Mouse (Mus musculus) mouse trophoblast stem cell (cell line): ENCODE results near the gene Lrrc75a.

Experiments used
- in situ Hi-C, 2 experiments: fragments of 300-500 bp; cut with MseI, MboI; formaldehyde crosslinking; loops; 2 replicates in 1 of 2; 3 replicates in 1 of 2; pipeline ENCODE4 v1.15.1; 2025

Lrrc75a gene

GRCm38 (mm10) chr11:62601732-62602618 is 46.3 kb downstream of the Lrrc75a start:
- in situ Hi-C loops = no loop called here

- in situ Hi-C loops = no loop called here
Measured at GRCm38 (mm10) chr11:62598571-62598970, 49.8 kb downstream of the Lrrc75a start.

GRCm38 (mm10) chr11:62591904-62592575 is 56.3 kb downstream of the Lrrc75a start:
- in situ Hi-C loops = no loop called here

GRCm38 (mm10) chr11:62591026-62591425 is 57.3 kb downstream of the Lrrc75a start:
- in situ Hi-C loops = no loop called here

GRCm38 (mm10) chr11:62589391-62589790 is 58.9 kb downstream of the Lrrc75a start:
- in situ Hi-C loops = no loop called here

GRCm38 (mm10) chr11:62587034-62587433 is 61.3 kb downstream of the Lrrc75a start:
- in situ Hi-C loops = no loop called here

GRCm38 (mm10) chr11:62584671-62585206 is 63.6 kb downstream of the Lrrc75a start:
- in situ Hi-C loops = no loop called here

GRCm38 (mm10) chr11:62583031-62583430 is 65.3 kb downstream of the Lrrc75a start:
- in situ Hi-C loops = no loop called here

GRCm38 (mm10) chr11:62576530-62577152 is 71.7 kb downstream of the Lrrc75a start:
- in situ Hi-C loops = no loop called here

GRCm38 (mm10) chr11:62575659-62576438 is 72.5 kb downstream of the Lrrc75a start:
- in situ Hi-C loops = no loop called here

- in situ Hi-C loops = no loop called here
Measured at GRCm38 (mm10) chr11:62575297-62575658, 73.0 kb downstream of the Lrrc75a start.

- in situ Hi-C loops = no loop called here
Measured at GRCm38 (mm10) chr11:62574703-62575085, 73.6 kb downstream of the Lrrc75a start.

- in situ Hi-C loops = no loop called here
Measured at GRCm38 (mm10) chr11:62573959-62574702, 74.2 kb downstream of the Lrrc75a start, which contains the start of gene Trpv2. Gene Trpv2 (plus strand): TSS chr11:62574486.

- in situ Hi-C loops = no loop called here
Measured at GRCm38 (mm10) chr11:62568300-62568699, 80.0 kb downstream of the Lrrc75a start.

- in situ Hi-C loops = no loop called here
Measured at GRCm38 (mm10) chr11:62566211-62566610, 82.1 kb downstream of the Lrrc75a start.

GRCm38 (mm10) chr11:62565747-62566146 is 82.6 kb downstream of the Lrrc75a start:
- in situ Hi-C loops = no loop called here

GRCm38 (mm10) chr11:62563590-62563989 is 84.7 kb downstream of the Lrrc75a start:
- in situ Hi-C loops = no loop called here

GRCm38 (mm10) chr11:62560463-62561016 is 87.8 kb downstream of the Lrrc75a start:
- in situ Hi-C loops = no loop called here

- in situ Hi-C loops = no loop called here
Measured at GRCm38 (mm10) chr11:62558961-62559646, 89.2 kb downstream of the Lrrc75a start.

- in situ Hi-C loops = no loop called here
Measured at GRCm38 (mm10) chr11:62558152-62558551, 90.2 kb downstream of the Lrrc75a start.
